Mouse (Mus musculus) thymus, adult 2 months (tissue): Measurements from ENCODE around the gene Prpf19.

Experiments used
- CTCF ChIP-seq: fragments of 200-500 bp; IDR thresholded peaks from 2 replicates; pipeline ENCODE4 v1.5.1; 2012; ENCODE audit warnings: mild to moderate bottlenecking, control low read depth, low read length, moderate library complexity, borderline replicate concordance; ENCODE audit not compliant: control insufficient read depth, poor library complexity, insufficient read depth; ENCODE audit errors: extremely low read depth
- POLR2A ChIP-seq: fragments of 200-500 bp; IDR thresholded peaks from 2 replicates; pipeline ENCODE4 v1.6.1; 2012; ENCODE audit warnings: mild to moderate bottlenecking, low read length, control low read depth, moderate library complexity; ENCODE audit not compliant: control insufficient read depth, poor library complexity, insufficient read depth; ENCODE audit errors: extremely low read depth

GRCm38 (mm10) chr19:10924220-10924619 lies 29.2 kb downstream of the Prpf19 start:
- TF ChIP-seq POLR2A, result no peak
- no peak for TF ChIP-seq CTCF
